Mouse (Mus musculus) testis, adult 2 months (tissue): ENCODE results near the gene Slc35e3.

Experiments used
- CTCF ChIP-seq: fragments of 200-500 bp; IDR thresholded peaks from 2 replicates; pipeline ENCODE4 v1.5.1; 2012; ENCODE audit warnings: low read depth, mild to moderate bottlenecking, inconsistent platforms, low read length, moderate library complexity; ENCODE audit not compliant: control insufficient read depth, insufficient read depth, insufficient replicate concordance
- POLR2A ChIP-seq: fragments of 200-500 bp; IDR thresholded peaks from 2 replicates; pipeline ENCODE4 v1.6.1; 2012; ENCODE audit warnings: low read depth, mild to moderate bottlenecking, inconsistent platforms, low read length, moderate library complexity; ENCODE audit not compliant: control insufficient read depth

GRCm38 (mm10) chr10:117747711-117748110 is 1.5 kb upstream of the Slc35e3 start:
- TF ChIP-seq POLR2A (no peak), CTCF (no peak)
